Mouse (Mus musculus): ENCODE data around the gene Cox5b. TPM values are rescaled to one million over a fixed set of nuclear protein-coding genes. Genes with fewer than 3 reads are reported as not detected.

Cox5b gene
- polyA plus RNA-seq, 1 experiment, result 509 TPM

DNA sequence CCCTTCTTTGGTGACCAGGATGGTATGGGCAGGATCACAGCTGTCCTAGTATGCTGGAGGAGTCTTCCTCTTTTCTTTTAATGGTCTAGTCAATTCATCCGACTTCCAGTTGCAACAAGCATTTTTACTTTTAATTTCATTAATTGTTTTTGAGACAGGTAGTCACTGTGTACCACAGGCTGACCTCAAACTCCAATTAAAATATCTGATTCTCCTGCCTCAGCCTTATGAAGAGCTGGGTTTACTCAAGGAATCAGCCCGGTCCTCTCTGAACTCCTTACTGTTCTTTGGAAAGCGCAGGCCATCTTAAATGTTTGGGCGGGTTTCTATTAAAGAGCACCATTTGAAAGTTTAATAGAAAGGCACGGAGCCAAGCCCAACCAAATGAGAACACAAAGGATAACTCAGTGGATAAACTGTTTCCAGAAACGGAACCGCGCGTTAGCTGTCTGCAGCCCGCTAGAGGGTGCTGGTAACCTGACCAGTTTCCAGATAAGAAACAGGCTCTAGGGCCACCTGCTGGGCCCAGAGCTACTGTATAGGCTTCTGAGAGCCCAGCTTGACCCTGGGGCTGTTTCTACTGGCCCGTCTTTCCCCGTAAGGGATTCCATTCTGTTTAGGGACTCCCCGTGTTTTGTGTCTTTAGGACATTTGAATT is 7.3 kb upstream of the Cox5b start:
- peak overlapping the region; percentile 31 for H3K9ac ChIP-seq (ENCODE audit: low read depth, poor library complexity, severe bottlenecking)
- H3K27ac ChIP-seq (ENCODE audit: insufficient read depth, low read length), result no peak overlapping the region
- H3K27me3 ChIP-seq (ENCODE audit: control insufficient read depth, insufficient read depth, low read length, poor library complexity, severe bottlenecking), result no peaks in the 10 kb centered on the region
- no peaks in the 10 kb centered on the region for H3K9me3 ChIP-seq (replicated peaks; ENCODE audit: control insufficient read depth, insufficient read depth, low read length, poor library complexity, severe bottlenecking)
- H3K4me1 ChIP-seq (ENCODE audit: control insufficient read depth, insufficient read depth, low read length), result peaks cover 2% of the 10 kb centered on the region
- peak; percentile 90 for TF ChIP-seq CTCF (IDR thresholded peaks at IDR 0.05; ENCODE audit: low read depth, low read length)
- 0 out of 2 replicates have a peak, but pooled peaks have one; percentile 17 for TF ChIP-seq EP300 (IDR thresholded peaks at IDR 0.05; ENCODE audit: insufficient read depth, low read depth, low read length)
- TF ChIP-seq POLR2A (IDR thresholded peaks at IDR 0.05; ENCODE audit: insufficient read depth, low read length), result no peak
- H3K4me3 ChIP-seq (ENCODE audit: low read depth, low read length), result no peak overlapping the region
- no peaks in the 10 kb centered on the region for H3K36me3 ChIP-seq (ENCODE audit: control insufficient read depth, insufficient read depth, low read length, poor library complexity, severe bottlenecking)

DNA sequence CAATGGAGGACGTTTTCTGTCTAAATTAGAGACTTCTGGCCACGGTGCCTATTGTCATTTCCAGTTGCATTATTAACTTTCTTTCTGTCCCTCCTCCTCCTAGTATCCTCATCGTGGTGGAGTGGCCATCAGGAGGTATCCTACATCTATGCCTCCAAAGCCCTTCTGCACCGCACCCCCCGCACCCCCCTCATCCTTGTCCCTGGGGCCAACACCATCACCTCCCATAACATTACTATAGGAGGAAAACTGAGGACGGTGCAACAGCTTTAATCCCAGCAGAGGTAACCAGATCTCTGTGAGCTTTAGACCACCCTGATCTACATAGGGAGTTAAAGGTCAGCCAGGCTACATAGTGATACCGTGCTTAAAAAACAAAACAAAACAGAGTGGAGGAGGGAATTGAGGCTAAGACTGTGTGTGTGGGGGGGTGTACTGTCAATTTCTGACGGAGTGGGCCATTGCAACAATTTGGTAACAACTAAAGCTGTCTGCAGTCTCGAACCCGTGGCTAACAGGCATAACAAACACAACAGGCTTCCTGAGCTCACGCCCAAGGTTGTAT is 496 bp upstream of the Cox5b start:
- H3K9me3 ChIP-seq (replicated peaks; ENCODE audit: control insufficient read depth, insufficient read depth, low read length, poor library complexity, severe bottlenecking), result no peaks in the 10 kb centered on the region
- H3K9ac ChIP-seq (ENCODE audit: low read depth, poor library complexity, severe bottlenecking), result no peak overlapping the region
- H3K36me3 ChIP-seq (ENCODE audit: control insufficient read depth, insufficient read depth, low read length, poor library complexity, severe bottlenecking), result peaks cover 11% of the 10 kb centered on the region
- H3K4me1 ChIP-seq (ENCODE audit: control insufficient read depth, insufficient read depth, low read length), result no peaks in the 10 kb centered on the region
- H3K4me3 ChIP-seq (ENCODE audit: low read depth, low read length), result peak overlapping the region; percentile 52
- H3K27ac ChIP-seq (ENCODE audit: insufficient read depth, low read length), result no peak overlapping the region
- no peaks in the 10 kb centered on the region for H3K27me3 ChIP-seq (ENCODE audit: control insufficient read depth, insufficient read depth, low read length, poor library complexity, severe bottlenecking)
- TF ChIP-seq CTCF (IDR thresholded peaks at IDR 0.05; ENCODE audit: low read depth, low read length) (no peak), POLR2A (IDR thresholded peaks at IDR 0.05; ENCODE audit: insufficient read depth, low read length) (no peak), EP300 (IDR thresholded peaks at IDR 0.05; ENCODE audit: insufficient read depth, low read depth, low read length) (no peak)

DNA sequence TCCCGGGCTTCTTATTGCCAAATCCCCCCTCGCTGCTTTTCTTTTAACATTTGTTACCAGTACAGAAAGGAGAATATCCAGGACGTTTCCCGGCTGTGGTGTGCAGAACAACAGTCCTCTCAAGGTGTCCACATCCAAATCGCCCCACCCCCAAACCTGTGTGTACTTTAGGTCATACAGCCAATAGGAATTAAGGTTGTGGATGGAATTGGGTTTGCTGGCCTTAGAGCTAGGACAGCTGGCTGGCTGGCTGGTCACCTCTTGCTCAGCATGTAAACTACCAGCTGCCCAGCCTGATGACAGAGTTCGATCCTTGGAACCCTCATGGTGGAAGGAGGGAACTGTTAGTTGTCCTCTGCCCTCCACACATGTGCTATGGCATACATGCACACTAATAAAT is 3.6 kb downstream of the Cox5b start:
- H3K9me3 ChIP-seq (replicated peaks; ENCODE audit: control insufficient read depth, insufficient read depth, low read length, poor library complexity, severe bottlenecking), result no peaks in the 10 kb centered on the region
- H3K27me3 ChIP-seq (ENCODE audit: control insufficient read depth, insufficient read depth, low read length, poor library complexity, severe bottlenecking), result no peaks in the 10 kb centered on the region
- no peaks in the 10 kb centered on the region for H3K4me1 ChIP-seq (ENCODE audit: control insufficient read depth, insufficient read depth, low read length)
- no peak overlapping the region for H3K9ac ChIP-seq (ENCODE audit: low read depth, poor library complexity, severe bottlenecking)
- H3K4me3 ChIP-seq (ENCODE audit: low read depth, low read length), result no peak overlapping the region
- no peak overlapping the region for H3K27ac ChIP-seq (ENCODE audit: insufficient read depth, low read length)
- H3K36me3 ChIP-seq (ENCODE audit: control insufficient read depth, insufficient read depth, low read length, poor library complexity, severe bottlenecking), result peaks cover 13% of the 10 kb centered on the region
- TF ChIP-seq CTCF (IDR thresholded peaks at IDR 0.05; ENCODE audit: low read depth, low read length) (no peak), POLR2A (IDR thresholded peaks at IDR 0.05; ENCODE audit: insufficient read depth, low read length) (no peak), EP300 (IDR thresholded peaks at IDR 0.05; ENCODE audit: insufficient read depth, low read depth, low read length) (no peak)

DNA sequence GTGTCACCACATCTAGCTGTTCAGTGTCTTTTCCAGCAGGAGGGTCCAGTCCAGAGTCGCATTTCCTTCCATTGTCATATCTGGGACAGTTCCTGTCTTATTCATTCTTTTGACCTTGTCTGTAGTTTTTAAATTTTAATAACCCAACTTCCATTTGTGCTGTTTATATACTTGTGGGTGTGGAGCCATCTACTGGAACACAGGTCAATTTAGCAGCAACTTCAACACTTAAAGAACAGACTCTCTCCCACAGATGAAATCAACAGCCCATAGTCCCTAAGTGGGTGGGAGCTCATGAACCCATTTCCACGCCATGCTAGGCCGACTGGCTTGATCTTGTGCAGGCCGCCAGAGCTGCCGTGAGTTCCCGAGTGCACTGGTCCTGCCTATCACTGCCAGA is 5.2 kb downstream of the Cox5b start:
- H3K27me3 ChIP-seq (ENCODE audit: control insufficient read depth, insufficient read depth, low read length, poor library complexity, severe bottlenecking), result no peaks in the 10 kb centered on the region

DNA sequence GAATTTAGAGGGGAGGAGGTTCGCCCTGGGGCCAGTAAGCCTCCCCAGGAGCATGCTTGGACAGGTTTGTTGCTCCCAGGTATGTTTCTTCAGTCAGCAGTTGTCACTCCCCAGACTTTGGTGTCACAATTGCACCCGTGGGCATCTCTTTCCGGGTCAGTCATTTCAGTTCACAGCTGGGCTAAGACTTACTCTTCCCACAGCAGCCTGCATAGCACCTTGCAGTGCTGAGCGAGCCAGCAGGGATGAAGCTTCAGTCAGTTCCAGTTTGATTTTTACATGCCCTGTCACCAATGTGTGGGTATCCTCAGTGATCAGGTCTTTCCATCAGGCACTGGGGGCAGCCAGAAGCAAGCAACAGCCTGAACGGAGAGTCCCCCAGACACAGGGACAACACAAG is 5.8 kb downstream of the Cox5b start:
- Histone ChIP-seq H3K27ac (ENCODE audit: insufficient read depth, low read length) (no peak overlapping the region), H3K27me3 (ENCODE audit: control insufficient read depth, insufficient read depth, low read length, poor library complexity, severe bottlenecking) (no peaks in the 10 kb centered on the region), H3K4me3 (ENCODE audit: low read depth, low read length) (no peak overlapping the region), H3K9me3 (replicated peaks; ENCODE audit: control insufficient read depth, insufficient read depth, low read length, poor library complexity, severe bottlenecking) (no peaks in the 10 kb centered on the region), H3K4me1 (ENCODE audit: control insufficient read depth, insufficient read depth, low read length) (no peaks in the 10 kb centered on the region), H3K9ac (ENCODE audit: low read depth, poor library complexity, severe bottlenecking) (no peak overlapping the region), H3K36me3 (ENCODE audit: control insufficient read depth, insufficient read depth, low read length, poor library complexity, severe bottlenecking) (peaks cover 26% of the 10 kb centered on the region)
- TF ChIP-seq EP300 (IDR thresholded peaks at IDR 0.05; ENCODE audit: insufficient read depth, low read depth, low read length) (no peak), POLR2A (IDR thresholded peaks at IDR 0.05; ENCODE audit: insufficient read depth, low read length) (no peak), CTCF (IDR thresholded peaks at IDR 0.05; ENCODE audit: low read depth, low read length) (no peak)

More for the DNA sequence above, 5.2 kb downstream of the Cox5b start:
- no peak overlapping the region for H3K4me3 ChIP-seq (ENCODE audit: low read depth, low read length)
- no peak overlapping the region for H3K27ac ChIP-seq (ENCODE audit: insufficient read depth, low read length)
- TF ChIP-seq POLR2A (IDR thresholded peaks at IDR 0.05; ENCODE audit: insufficient read depth, low read length) (no peak), EP300 (IDR thresholded peaks at IDR 0.05; ENCODE audit: insufficient read depth, low read depth, low read length) (no peak), CTCF (IDR thresholded peaks at IDR 0.05; ENCODE audit: low read depth, low read length) (no peak)
- H3K9ac ChIP-seq (ENCODE audit: low read depth, poor library complexity, severe bottlenecking), result no peak overlapping the region
- no peaks in the 10 kb centered on the region for H3K4me1 ChIP-seq (ENCODE audit: control insufficient read depth, insufficient read depth, low read length)
- peaks cover 22% of the 10 kb centered on the region for H3K36me3 ChIP-seq (ENCODE audit: control insufficient read depth, insufficient read depth, low read length, poor library complexity, severe bottlenecking)
- no peaks in the 10 kb centered on the region for H3K9me3 ChIP-seq (replicated peaks; ENCODE audit: control insufficient read depth, insufficient read depth, low read length, poor library complexity, severe bottlenecking)

- Histone ChIP-seq H3K27me3 (ENCODE audit: control insufficient read depth, insufficient read depth, low read length, poor library complexity, severe bottlenecking) (no peaks in the 10 kb centered on the region), H3K4me1 (ENCODE audit: control insufficient read depth, insufficient read depth, low read length) (peaks cover 10% of the 10 kb centered on the region), H3K9me3 (replicated peaks; ENCODE audit: control insufficient read depth, insufficient read depth, low read length, poor library complexity, severe bottlenecking) (no peaks in the 10 kb centered on the region), H3K4me3 (ENCODE audit: low read depth, low read length) (no peak overlapping the region), H3K36me3 (ENCODE audit: control insufficient read depth, insufficient read depth, low read length, poor library complexity, severe bottlenecking) (peaks cover 15% of the 10 kb centered on the region), H3K9ac (ENCODE audit: low read depth, poor library complexity, severe bottlenecking) (no peak overlapping the region), H3K27ac (ENCODE audit: insufficient read depth, low read length) (no peak overlapping the region)
- TF ChIP-seq CTCF (IDR thresholded peaks at IDR 0.05; ENCODE audit: low read depth, low read length) (no peak), EP300 (IDR thresholded peaks at IDR 0.05; ENCODE audit: insufficient read depth, low read depth, low read length) (no peak), POLR2A (IDR thresholded peaks at IDR 0.05; ENCODE audit: insufficient read depth, low read length) (no peak)
Measured at GRCm38 (mm10) chr1:36707166-36707565, 15.9 kb downstream of the Cox5b start.
